Mouse (Mus musculus) erythroblast, adult 5-6 weeks (primary cell): Measurements from ENCODE around the gene Rab24. TPM values are rescaled to one million over a fixed set of nuclear protein-coding genes. Genes with fewer than 3 reads are reported as not detected.
A peak's percentile ranks its signal among the peaks of the same experiment; 100 is the strongest.

ENCODE experiments used
- ATAC-seq: replicated peaks from 2 replicates; pipeline ENCODE4 v1.8.0; 2016; ENCODE audit warnings: moderate number of reproducible peaks, mild to moderate bottlenecking, moderate TSS enrichment, inconsistent platforms; ENCODE audit not compliant: poor library complexity, low FRiP score, severe bottlenecking
- total RNA-seq, 2 experiments: library from RNA; stranded (forward) in 1 of 2; stranded (reverse) in 1 of 2; fragments of 150-400 nt in 1 of 2; fragments of 200-764, 138-1000 nt in 1 of 2; gene quantifications; 2 replicates each; pipeline versions ENCODE4 v1.2.3 to v1.2.4; 2015 to 2017; ENCODE audit warnings: low replicate concordance in 2 of 2

Gene Rab24
- total RNA-seq, 2 experiments from 2014 or later, result 12.9 to 62.1 TPM

GRCm38 (mm10) chr13:55329683-55330566, 8.2 kb upstream of the Rab24 start, which contains the start of gene Mxd3:
TSS of gene Mxd3 (minus strand) at chr13:55329823.
- peak; percentile 59 for ATAC-seq

DNA sequence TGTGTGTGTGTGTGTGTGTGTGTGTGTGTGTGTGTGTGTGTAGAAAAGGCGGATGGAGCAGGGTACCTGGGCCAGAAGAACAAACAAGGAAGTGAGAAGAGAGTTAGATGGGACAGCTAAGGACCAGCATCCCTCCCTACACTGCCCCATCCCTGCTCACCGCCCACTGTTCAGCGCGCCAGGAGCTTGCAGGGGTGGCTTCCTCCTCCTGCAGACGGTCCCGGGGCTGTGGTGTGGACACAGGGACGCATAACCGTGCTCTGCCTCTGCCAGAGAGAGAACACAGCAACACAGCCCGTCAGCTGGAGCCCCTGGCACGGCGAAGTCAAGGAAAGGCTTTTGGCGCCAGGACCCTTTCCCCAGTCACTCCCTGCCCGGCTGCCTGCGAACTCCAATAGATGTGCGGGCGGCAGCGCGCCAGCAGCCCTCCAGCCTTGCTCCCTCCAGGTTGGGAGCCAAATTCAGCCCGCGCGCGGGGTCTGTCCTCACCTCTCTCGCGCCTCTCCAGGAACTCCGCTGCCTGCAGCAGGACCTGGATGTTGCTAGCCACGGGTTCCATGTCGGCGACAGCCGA, 7.5 kb upstream of the Rab24 start:
- peak; percentile 21 for ATAC-seq

DNA sequence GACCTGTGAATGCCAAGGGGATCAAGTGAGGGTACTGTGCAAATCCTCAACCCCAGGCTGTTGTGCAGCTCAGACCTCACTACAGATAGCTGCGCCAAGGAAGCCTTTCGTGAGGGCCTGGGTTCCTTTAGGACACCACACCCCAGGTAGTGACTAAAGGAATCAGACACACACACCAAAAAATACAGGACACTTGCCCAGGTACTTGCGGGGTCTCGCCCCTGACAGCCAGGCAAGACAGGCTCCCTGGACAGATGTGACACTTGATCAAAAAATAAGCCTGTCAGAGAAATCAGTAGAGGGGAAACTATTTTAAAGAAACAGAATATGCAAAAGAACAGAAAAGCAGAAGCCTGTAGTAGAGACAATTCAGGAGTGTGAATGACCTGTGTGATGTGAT, 6.9 kb upstream of the Rab24 start:
- ATAC-seq, result 0 out of 2 replicates have a peak, but pooled peaks have one; percentile 4

DNA sequence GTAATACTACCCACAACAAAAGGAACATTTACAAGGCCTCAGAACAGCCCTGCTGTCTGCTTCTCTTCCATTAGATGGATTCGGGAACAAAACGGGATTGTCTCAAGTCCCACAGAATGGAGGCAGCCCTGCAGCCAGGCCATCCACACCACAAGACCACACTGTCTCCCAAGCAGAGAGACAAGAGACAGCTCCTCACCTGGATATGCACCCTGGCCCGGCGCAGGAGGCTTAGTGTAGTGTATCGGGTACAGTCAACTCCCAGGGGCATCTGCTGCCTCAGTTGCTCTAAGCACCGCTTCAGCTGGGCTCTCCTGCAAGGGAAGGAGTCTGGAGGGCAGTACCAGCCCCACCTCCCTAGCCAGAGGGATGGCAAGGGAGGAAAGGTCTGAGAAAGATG, 6.4 kb upstream of the Rab24 start:
- peak; percentile 11; the same call in 1 of the 2 replicates for ATAC-seq

GRCm38 (mm10) chr13:55327633-55328032, 5.9 kb upstream of the Rab24 start:
- peak; percentile 65 for ATAC-seq

DNA sequence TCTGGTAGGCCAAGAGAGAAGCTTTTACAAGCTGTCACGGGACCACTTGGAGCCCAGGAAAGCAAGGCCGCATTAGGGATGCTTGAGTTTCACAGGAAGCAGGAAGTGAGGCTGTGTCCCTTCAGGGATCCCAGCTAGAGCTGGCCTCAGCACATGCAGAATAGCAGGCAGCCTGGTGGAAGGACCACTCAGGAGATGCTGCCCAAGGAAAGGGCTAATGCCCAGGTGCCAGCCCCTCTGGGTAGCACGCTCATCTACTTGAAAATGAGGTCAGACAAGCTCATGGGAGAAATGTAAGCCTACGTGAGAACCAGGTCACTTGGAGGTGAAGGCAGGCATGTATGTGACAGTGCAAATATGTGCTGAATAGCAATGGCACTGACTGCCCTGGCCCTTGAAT, 5.4 kb upstream of the Rab24 start:
- ATAC-seq, result no peak

- no peak for ATAC-seq
Observed at GRCm38 (mm10) chr13:55325596-55325995, 3.9 kb upstream of the Rab24 start.

- ATAC-seq, result peak; percentile 45
Observed at GRCm38 (mm10) chr13:55322130-55322825, 532 bp upstream of the Rab24 start.

GRCm38 (mm10) chr13:55319931-55320533, 1.7 kb downstream of the Rab24 start, which contains the start of gene Prelid1:
TSS of gene Prelid1 (plus strand) at chr13:55320500.
- ATAC-seq, result no peak

DNA sequence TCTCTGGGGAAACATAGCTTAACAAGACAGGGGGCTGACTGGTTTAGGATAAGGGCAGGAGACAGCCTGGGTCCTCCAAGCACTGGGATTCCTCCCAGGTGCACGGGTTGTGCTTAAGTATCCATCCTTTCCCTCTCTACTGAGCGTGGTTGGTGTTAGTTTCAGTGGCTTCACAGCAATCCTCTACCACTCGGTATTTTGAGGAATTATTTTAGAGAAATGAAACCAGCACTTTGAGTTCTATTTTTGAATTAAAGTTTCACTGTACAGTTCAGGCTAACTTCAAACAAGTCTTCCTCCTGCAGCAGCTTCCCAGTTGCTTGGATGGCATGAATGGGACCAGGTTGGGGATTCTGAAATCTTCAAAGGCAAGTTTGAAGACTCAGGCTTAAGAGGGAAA, 3.4 kb downstream of the Rab24 start:
- ATAC-seq, result no peak

DNA sequence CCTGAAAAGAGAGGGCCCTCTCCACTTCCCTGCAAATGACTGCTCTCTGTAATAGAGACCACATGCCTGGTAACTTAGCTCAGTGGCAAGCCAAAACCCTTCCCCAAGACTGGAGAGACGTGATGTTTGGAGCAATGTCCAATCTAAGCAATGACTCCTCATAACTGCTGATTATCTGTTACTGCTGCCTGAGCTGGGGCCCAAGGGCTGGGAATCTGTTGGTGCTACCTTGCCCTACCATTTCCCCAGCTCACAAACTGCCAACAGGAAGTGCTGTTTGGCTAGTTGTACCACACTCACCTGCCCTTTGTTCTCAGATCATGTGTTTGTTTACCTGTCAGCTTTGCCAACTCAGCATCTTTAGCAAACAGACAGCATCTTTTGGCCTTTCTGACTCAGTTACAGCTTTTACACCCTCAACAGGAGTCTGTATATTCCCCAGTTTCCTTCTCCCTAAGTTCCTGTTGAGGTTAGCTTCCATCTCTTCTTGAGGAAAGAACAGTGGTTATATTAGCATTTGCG, 6.8 kb downstream of the Rab24 start:
- no peak for ATAC-seq

GRCm38 (mm10) chr13:55313051-55313450, 8.7 kb downstream of the Rab24 start:
- no peak for ATAC-seq

DNA sequence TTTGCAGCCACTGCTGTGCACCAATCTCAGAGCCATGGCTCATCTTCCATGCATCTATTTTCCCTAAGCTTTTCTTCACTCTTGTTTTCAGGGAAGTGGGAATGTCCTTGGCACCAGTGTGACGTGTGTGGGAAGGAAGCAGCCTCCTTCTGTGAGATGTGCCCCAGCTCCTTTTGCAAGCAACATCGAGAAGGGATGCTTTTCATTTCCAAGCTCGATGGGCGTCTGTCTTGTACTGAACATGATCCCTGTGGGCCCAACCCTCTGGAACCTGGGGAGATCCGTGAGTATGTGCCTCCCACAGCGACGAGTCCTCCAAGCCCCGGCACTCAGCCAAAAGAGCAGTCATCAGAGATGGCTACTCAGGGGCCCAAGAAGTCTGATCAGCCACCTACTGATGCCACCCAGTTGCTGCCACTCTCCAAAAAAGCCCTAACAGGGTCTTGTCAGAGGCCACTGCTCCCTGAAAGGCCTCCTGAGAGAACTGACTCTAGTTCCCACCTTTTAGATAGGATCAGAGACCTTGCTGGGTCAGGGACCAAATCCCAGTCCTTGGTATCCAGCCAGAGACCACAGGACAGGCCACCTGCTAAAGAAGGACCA, 9.6 kb downstream of the Rab24 start:
- ATAC-seq, result no peak

GRCm38 (mm10) chr13:55300913-55301312, 20.8 kb downstream of the Rab24 start:
- no peak for ATAC-seq

GRCm38 (mm10) chr13:55296760-55297159, 25.0 kb downstream of the Rab24 start:
- no peak for ATAC-seq

GRCm38 (mm10) chr13:55288854-55289253, 32.9 kb downstream of the Rab24 start:
- no peak for ATAC-seq

DNA sequence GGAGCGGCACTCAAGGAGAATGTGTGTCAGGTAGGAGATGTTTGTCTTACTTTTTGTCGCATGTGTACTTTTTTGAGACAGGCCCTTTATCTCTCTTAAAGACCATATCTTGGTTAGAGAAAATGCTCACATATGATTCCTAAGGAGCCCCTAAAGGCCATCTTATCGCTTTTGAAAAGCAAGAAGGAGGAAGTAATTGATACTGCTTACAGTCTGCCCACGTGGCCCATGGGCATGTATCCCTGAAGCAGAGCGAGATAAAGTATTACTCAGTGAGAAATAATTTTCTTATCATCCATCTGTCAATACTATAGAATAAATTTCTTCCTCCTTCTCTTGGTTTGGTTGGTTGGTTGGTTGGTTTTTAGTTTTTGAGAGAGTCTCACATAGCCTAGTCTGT, 44.1 kb downstream of the Rab24 start:
- no peak for ATAC-seq

DNA sequence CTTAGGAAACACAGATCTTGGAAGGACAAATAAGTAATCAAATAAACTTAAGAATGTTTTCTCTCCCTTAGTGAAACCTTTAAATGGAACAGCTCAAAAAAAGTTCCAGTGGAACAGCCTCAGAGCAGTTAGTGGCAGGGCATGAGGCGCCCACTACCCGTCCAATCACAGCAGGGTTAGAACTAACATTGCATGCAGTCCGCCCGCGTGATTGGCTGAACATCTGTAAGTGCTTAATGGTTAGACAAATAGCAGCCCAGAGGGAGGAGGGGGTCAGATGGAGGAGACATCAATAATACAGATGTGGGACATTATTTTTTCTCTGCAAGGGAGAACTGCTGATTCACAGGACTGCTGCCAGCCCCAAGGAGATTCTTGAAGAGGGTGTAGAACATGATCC, 44.5 kb downstream of the Rab24 start:
- ATAC-seq, result no peak; the same call in 1 of the 2 replicates
